Mouse (Mus musculus): ENCODE data around the gene Sfxn5.

DNA sequence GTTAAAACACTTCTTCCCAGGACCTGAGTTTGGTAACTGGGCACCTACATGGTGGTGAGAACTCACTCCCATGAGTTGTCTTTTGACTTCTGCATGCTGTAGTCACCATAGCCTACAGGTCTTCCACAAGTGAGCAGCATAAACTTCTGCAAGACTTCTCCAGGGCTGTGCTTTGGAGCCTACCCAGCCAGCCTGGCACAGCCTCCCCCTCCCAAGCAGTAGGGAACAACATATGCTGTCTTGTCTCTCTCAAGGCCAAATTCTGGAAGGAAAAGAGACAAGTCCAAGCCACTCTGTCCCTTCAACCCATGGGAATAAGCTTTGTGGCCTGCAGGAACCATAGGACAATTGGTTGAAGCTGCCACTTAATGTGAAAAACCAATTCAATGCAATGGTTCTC, 11.7 kb upstream of the Sfxn5 start:
- no peak for TF ChIP-seq CTCF (IDR thresholded peaks at IDR 0.05; ENCODE audit: borderline replicate concordance, control insufficient read depth, extremely low read depth, insufficient read depth, low read length, poor library complexity)
- TF ChIP-seq POLR2A (IDR thresholded peaks at IDR 0.05; ENCODE audit: control insufficient read depth, extremely low read depth, insufficient read depth, low read length, poor library complexity): no peak

Data from thymus, adult 2 months (tissue).